Mouse (Mus musculus) left cerebral cortex, postnatal 4 days (tissue): ENCODE data around the gene Nell1. TPM values are rescaled to one million over a fixed set of nuclear protein-coding genes. Genes with fewer than 3 reads are reported as not detected.
A peak's percentile ranks its signal among the peaks of the same experiment; 100 is the strongest.

ENCODE experiments used
- DNase-seq: peaks from one replicate; pipeline ENCODE4 v3.0.0-alpha.2; 2022
- intact Hi-C: fragments of 180-260 bp; cut with DNase I; formaldehyde crosslinking; loops from one replicate; pipeline ENCODE4 v1.15.1; 2025
- total RNA-seq, 2 experiments: library from RNA; stranded (reverse); gene quantifications; 2 replicates each; pipeline ENCODE4 v1.2.3; 2021

Nell1 gene
- total RNA-seq, 2 experiments from 2014 or later: 34.0 to 43.3 TPM

GRCm38 (mm10) chr7:50773516-50773915, 798.9 kb downstream of the Nell1 start:
- intact Hi-C loops: no loop called here
- DNase-seq: no peak

GRCm38 (mm10) chr7:50781105-50781504, 806.4 kb downstream of the Nell1 start:
- DNase-seq: no peak

DNA sequence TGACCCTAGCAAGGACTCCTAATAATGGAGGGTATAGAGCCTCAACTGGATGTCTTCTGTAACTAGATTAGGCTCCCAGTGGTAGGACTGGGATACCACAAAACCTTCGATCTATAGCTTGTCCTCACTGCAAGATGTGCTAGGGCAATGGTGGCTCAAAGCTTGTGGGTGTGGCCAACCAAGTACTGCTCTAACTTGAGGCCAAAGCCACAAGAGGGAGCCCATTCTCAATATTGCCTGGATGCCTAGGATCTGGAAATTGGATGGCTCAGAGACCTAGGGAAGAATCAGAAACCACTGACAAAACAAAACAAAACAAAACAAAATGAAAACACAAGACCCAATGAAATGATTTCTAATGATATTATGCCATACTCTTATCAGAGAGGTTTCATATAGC, 809.0 kb downstream of the Nell1 start:
- peak; percentile 26 for DNase-seq
- intact Hi-C loops: no loop called here

More at GRCm38 (mm10) chr7:50781105-50781504, 806.4 kb downstream of the Nell1 start:
- intact Hi-C loops: no loop called here

- intact Hi-C loops: no loop called here
- no peak for DNase-seq
Observed at GRCm38 (mm10) chr7:50826180-50826579, 851.5 kb downstream of the Nell1 start.

GRCm38 (mm10) chr7:50832799-50833198, 858.1 kb downstream of the Nell1 start:
- intact Hi-C loops: no loop called here
- DNase-seq: no peak

GRCm38 (mm10) chr7:50842646-50843045, 868.0 kb downstream of the Nell1 start:
- intact Hi-C loops: no loop called here
- DNase-seq: no peak

DNA sequence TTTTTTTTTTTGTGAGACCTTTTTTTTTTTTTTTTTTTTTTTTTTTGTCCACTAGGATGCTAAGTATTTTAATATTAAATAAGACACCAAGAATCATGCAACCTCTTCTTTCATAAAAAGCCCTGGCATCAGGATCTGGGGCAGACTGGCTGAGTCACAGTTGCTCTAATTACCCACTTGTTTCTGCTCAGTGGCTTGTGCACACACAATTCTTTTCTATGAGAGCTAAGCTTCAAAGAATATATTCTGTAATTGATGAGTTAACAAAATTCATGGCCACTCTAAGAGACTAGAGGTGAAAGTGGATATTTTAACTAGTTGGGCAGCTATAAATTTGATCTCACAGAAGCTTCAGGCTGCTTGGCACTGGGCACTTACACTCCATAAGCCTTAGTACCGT, 873.3 kb downstream of the Nell1 start:
- intact Hi-C loops: no loop called here
- DNase-seq: no peak

- DNase-seq: no peak
- intact Hi-C loops: no loop called here
Observed at GRCm38 (mm10) chr7:50850271-50850670, 875.6 kb downstream of the Nell1 start.

- peak; percentile 48 for DNase-seq
- intact Hi-C loops: no loop called here
Observed at GRCm38 (mm10) chr7:50870181-50870580, 895.5 kb downstream of the Nell1 start.

DNA sequence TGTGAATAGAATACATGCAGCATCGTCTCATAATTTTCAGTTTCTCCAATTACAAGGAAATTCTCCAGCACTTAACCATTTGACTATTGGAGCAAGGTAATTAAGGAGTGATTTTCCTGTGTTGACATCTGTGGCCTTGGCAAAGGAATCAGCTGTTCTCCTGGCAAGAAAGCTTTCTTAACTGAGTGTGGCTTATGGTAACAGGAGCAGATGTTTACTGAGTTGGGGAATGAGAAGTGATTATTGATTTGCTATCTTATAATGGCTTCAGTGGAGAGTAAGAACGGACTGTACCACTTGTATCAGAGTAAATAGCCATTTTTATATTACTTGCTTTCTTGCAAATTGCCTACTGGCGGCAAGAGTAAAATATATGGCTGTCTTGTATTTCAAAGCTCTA, 913.0 kb downstream of the Nell1 start:
- peak; percentile 12 for DNase-seq
- intact Hi-C loops: no loop called here

DNA sequence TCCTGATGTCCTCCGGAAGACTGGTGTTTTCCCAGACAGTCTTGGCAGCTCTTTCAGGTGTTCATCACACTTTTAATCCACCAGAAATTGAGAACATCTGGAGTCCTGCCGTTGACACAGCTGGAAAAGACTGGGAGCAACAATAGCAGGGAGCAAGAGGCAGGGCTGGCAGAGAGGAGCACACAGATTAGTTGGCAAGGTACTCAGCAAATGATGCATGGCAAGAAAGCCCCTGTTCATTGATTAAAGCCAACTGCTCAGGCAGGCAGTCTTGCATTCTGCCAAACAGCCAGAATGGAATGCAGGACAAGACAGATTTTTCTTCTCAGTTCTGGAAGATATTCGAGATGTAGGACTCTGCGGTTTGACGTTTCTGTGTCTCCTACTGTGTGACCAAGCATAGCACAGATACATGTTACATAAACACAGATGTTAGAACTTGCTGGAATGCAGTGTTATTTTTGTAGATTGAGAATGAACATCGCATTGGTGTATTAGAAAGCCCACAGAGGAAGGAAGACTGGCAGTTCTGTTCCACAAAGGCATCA, 925.0 kb downstream of the Nell1 start:
- peak; percentile 33 for DNase-seq
- intact Hi-C loops: no loop called here

Other genes starting within 250 kb of the Nell1 start
- 1 to 10 TPM; 4.7 to 5.5 TPM for gene Htatip2, start 215.7 kb upstream of the Nell1 start, total RNA-seq
- gene Prmt3, start 196.5 kb upstream of the Nell1 start, total RNA-seq: 10 to 100 TPM; 47.5 to 49.2 TPM
- gene Slc6a5, start 64.7 kb upstream of the Nell1 start, total RNA-seq: not detected